Mouse (Mus musculus) thymus, postnatal 4 days (tissue): ENCODE results near the gene Stx16.

ENCODE experiments used
- DNase-seq: peaks from one replicate; pipeline ENCODE4 v3.0.0; 2021

Stx16 gene

DNA sequence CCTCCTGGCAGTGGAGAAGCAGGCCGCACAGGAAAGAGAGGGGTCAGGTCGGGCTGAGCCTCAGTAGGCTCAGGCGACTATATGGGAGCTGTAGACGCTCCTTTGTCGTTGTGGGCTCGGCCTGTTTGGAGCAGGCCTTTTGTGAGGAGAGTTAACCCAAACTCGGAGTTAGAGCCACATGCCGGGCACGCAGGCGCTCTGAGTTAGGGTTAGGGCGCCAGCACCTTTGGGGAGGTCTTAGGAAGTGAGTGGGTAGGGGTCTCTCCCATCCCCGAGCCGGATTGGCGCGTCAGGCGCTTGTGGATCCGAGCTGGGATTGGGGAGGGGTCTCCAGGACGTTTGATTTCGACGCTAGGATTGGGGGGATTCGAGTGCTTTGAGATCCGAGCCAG, 321 bp downstream of the Stx16 start:
- no peak for DNase-seq

DNA sequence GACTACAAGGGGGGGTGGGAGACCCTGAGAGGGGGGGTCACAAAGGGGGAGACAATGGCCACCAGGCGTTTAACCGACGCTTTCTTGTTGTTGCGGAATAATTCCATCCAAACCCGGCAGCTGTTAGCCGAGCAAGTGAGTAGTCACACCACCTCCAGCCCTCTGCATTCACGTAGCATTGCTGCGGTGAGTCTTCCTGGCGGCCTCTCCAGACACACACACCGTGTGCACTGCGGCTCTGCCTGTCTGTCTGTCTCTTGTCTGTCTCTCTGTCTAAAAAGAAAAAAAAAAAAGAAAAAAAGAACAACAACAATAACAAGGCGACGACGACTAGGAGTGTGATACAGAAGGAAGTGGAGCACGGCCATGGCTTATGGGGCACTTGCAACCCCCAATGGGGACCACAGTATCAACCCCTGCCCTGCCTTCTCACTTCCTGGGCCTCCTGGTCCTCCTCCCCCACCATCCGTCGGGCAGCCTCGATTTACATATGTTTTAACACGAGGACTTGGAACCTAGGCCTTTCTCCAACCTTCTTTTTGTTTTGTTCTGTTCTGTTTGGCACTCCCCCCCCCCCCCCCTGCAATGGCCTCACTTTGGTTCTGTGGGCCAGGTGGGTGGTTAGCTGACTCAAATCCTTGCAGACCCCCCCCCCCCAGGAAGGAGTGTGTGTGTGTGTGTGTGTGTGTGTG, 1.0 kb downstream of the Stx16 start:
- DNase-seq: peak; percentile 71

DNA sequence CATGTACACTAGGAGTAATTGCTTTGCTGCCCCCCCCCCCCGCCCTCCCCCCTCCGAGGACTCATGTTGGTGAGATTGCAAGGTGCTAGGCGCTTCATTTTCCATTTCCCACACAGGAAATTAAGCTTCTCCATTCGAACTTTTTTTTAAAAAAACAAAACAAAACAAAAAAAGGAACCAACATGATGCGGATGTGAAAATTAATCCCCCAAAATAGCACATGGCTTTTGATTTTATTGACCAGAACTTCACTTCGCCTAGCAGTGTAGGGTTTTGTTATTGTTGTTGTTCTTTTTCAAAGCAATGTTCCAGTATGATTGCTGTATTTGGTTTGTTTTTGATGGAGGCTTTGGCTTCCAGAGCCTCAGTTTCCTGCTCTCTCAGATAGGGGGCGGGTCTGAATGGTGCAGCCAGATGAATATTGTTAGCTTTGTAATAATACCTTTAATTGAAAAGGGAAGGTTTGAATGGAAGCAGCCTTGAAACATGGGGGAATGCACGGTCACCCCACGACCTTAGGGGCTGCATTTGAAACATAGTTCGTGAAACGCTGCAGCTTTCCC, 1.7 kb downstream of the Stx16 start:
- peak; percentile 14 for DNase-seq

DNA sequence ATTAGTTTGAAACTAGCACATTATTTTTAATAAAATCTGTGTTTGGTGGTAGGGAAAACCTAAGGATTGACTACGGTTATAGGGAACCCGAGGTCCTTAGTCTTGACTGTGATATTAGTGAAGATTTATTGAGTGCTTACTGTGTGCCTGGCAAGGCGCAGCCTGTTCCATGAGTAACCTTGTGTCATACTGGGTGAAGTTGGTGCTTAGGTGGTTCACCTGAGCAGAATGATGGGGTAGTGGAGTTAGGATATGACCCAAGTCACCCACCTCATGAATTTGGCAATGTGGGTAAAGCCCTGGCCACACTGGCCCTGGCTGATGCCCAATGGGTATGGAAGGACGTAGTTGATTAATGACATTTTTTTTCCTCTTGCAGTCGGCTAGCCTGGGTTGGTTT, 5.7 kb downstream of the Stx16 start:
- DNase-seq: no peak

DNA sequence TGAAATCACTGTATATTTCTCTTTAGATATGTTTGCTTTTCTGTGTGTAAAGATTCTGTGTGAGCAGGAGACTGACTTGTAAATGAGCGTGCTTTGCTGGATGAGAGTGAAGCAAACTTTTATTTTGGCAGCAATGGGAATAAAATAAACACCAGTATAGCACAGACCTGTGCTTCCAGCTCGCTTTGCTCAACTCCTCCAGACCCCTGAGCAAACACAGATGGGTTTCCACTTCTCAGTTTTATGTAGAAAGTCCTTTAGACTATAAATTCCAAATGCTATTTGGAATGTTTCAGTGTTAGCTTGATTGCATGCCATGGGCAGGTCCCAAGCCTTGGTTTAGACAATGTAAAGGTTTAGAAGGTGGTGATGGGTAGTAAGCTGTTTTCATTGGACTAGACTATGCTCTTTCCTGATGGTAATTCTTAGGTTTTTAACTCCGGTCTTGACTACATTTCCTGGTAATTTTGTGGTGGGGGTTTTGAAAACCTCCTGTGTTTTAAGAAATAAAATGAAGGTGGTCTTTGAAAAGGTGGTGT, 6.3 kb downstream of the Stx16 start:
- no peak for DNase-seq

DNA sequence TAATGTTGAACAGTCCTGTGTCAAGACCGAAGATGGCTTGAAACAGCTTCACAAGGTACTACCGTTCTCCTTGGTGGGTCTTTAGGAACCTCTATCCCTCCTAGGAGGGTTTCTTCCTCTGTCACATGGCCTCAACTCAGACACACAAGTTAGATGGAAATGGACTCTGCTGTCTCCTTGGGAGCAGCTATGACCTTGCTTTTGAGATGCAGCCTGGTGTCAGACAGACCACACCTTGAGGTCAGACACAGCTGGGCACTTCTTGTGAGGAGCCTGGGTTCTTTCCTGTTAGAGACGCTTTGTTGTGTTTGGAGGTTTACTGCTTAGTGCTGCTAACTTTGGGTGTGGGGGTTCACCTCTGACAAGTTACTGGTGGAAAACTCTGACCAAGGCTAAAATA, 19.0 kb downstream of the Stx16 start:
- no peak for DNase-seq

DNA sequence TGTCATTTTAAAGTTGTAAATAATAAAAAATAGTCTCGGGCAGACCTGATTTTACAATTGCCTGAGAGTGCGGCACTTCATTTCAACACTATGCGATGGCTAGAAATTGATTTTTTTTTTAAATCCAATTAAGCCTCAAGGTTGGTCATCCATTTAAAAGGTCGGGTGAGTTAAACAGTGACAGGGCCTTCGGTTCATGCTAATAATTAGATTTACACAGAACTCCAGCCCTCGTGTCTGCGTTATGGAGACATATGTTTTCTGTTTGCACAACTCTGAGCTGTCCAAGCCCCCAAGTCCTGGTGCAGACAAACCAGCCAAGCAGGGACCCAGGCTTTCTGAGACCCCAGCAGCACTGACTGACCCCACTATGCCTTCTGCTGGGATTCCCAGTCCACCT, 26.3 kb downstream of the Stx16 start:
- no peak for DNase-seq

DNA sequence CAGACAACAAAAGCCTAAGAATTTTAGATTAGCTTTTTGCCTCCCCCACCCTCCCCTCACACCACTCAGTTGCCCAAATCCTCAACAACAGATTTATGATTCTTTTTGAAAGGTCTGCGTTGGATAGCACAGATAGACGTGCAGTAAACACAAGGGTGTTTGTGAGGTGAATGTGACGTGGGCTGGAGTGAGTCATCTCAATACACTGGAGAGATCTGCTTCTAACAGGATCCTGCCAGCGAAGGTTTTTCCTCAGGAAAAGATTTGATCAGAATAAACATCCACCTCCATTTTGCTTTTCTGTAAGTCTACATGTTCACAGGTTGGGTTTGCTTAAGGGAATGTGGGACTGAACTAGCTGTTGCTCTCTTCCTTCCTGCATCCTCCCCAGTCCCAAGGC, 27.4 kb downstream of the Stx16 start:
- no peak for DNase-seq

DNA sequence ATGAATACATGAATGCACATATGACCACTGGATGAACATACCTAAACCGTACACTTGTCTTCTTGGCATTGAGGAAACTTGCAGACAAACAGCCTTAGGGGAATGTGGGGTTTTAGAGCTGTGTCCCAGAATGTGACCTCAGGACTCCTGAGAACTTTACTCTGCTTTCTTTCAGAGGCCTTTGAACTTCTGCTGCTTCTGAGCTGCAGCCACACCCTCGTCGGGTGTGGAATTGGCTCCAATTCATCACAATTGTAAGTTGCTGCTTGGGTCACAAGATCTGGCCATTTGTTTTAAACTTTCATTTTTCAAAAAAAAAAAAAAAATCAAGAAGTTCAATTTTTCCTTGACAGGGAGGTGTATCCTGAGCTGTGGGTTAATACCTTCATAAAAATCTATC, 31.3 kb downstream of the Stx16 start:
- no peak for DNase-seq

DNA sequence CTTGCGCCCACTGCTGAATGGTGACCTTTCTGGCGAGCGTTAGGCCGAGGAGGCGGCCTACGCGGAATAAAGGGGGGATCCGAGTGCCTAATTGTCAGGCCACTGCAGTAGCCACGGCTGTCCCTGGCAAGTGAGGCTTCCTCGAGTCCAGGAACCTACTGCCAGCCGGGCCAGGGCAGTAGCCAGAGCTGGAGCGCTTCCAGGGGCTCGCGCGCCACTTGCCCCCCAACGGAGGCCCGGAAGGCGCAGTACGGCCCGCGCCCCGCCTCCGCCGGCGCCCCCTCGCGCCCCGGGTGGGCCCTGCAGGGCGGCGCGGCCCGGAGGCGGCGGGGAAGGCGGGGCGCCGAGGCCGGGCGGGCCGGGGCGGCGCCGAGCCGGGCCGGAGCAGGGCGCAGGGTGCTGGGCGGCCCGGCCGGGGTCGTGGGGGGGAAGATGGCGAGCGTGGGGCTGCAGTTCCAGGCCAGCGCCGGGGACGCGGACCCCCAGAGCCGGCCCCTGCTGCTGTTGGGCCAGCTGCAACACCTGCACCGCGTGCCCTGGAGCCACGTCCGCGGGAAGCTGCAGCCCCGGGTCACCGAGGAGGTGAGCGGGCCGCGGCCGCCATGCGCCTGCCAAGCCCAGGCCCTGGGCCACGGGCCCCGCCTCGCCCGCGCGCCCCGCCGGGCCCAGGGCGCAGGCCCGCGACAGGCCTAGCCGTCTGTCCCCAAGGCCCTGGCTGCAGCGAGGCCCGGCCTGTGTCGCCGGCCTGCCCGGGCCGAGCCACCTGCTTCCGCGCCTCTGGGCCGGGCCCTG, 34.1 kb downstream of the Stx16 start, which contains the start of gene Npepl1:
Gene Npepl1 (plus strand): TSS at position 359 of the 792 bp plus-strand sequence.
- DNase-seq: peak; percentile 85

DNA sequence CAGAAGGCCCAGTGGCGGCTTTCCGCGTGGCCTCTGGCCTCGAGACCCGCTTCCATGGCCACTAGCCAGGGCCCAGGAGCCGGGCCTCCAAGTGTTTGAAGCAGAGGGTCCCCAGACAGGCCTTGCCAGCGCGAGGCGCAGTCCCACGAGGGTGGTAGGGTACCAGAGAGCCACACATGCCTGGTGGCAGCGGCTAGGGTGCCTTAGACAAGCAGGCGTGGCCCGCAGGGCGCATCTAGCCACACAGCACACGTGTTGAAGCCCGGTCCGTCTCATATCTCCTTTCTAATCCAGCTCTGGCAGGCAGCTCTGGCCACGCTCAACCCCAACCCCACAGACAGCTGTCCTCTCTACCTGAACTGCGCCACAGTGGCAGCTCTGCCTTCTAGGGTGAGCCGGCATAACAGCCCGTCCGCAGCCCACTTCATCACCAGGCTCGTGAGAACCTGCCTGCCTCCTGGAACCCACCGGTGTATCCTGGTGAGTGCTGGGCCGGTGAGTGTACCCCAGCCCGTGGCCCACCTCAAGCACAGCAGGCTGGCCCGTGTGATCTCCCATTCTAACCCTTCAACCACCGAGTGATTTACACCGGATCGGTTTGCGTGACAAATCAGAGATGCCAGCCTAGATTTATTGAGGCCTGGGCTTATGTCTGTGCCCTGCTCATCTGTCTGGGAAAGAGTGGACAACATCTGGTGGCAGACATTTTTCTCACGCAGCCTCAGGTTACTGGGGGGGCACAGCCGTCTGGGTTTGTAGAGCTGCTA, 34.9 kb downstream of the Stx16 start:
- peak; percentile 67 for DNase-seq

DNA sequence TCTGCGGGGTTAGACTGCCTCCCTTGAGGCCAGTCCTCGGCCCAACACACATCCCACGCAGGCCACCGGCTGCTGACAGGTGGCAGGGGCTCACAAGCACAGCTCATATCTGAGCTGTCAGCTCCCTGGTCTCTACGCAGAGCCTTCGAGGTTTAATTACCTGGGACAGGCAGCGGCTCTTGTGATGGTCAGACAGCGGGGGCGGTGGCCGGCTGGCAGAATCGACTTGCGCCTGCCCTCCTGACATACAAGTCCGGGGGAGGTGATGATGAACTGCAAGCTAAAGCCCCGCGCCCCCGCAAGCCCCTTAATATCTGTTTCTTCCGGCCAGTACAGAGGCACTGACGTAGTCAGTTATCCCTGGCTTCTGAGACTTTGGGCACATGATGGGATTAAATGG, 36.8 kb downstream of the Stx16 start:
- no peak for DNase-seq

DNA sequence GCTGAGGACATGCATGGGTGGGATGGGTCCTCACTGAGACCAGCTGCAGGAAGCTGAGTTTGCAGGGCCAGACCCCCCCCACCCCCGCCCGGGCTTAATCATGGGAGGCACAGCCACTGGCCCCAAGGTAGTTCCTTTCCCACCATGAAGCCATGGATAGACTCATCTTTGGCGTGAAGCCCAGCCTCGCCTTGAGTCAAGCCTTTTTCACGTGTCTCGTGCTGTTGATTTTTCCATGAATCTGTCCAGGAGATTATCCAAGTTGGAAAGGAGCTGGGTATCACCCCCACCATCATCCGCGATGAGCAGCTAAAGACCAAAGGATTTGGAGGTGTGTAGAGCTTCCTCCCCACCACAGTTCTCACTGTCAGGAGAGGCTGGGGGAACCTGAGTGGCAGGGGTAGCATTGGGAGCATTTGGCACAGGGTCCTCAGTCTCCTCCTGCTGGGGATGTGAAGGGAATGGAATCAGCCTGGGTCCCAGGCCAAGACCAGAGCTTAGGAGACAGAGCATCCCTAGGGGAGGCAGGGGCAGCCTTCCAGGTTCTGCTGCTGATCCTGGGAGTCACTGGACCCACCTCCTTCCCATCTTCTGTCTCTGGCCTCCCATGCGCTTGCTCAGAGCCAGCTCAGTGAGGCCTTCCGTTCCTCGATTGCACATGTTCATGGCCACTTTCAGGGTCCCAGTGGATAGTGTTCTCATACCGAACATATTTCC, 38.2 kb downstream of the Stx16 start:
- no peak for DNase-seq

DNA sequence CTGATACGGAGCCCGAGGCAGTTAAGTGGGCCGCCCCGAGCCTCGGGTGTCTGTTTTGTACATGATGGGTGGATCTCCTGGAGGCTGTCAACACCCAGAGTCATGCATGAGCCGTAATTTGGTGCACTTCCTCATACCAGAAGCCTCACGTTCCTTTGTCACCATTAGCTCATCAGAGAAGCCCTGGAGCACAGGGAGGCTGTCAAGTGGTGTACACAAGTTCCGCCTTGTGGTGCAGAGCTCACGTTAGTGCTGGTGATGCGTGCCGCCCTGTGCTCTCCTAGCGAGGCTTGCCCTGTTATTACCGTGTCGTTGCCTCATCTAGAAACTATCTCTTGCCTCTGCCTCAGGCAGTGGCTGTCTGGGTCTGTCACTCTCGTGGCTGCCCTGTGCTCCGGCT, 40.8 kb downstream of the Stx16 start:
- DNase-seq: no peak

DNA sequence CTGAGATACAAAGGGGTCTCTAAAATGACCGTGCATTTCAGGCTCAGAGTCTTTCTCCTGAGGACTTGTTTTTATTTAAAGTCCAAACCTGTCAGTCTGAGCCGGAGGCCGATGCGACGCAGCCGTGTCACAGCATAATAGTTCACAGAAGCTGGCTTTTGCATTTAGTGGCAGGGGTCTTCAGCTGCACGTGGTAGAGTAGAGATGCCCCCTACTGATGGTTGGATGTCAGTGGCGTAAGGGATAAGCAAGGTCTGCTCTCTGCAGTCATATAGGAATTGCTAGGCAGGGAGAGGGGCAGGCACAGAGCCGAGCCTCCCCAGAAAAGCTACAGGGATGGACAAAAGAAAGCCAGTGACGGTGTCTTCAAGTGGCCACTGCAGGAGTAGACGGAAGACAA, 42.0 kb downstream of the Stx16 start:
- DNase-seq: no peak

DNA sequence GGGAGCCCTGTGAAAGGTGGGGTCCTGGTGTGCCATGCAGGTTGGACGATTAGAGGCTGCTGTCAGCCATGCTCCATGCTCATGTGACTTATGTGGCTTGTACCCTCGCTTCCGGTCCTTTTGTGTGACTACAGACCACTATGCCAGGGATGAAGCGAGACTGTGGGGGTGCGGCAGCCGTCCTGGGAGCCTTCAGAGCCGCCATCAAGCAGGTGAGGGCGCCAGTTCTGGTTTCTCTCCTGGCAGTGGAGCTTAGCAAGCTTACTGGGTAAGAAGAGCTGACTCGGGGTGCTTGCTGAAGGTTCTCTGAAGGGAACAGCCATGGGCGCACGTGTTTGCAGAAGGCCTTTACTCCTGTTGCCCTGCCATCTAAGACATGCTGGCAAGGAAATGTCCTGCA, 43.2 kb downstream of the Stx16 start:
- no peak for DNase-seq

DNA sequence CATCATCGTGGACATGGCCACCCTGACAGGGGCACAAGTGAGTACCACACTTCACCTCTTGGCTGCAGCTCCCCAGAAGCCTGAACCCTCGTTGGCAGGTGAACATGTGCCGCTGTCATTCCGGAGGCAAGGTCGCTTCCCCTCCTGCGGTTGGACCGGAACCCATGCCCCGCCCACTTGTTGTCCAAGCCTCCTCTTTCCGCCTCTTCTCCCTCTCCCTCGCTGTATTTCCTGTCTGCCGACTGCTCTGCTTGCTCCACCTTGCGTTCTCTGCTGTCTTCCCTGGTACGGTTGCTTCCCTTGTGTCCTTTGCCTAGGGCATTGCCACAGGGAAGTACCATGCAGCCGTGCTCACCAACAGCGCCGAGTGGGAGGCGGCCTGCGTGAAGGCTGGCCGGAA, 44.5 kb downstream of the Stx16 start:
- no peak for DNase-seq

DNA sequence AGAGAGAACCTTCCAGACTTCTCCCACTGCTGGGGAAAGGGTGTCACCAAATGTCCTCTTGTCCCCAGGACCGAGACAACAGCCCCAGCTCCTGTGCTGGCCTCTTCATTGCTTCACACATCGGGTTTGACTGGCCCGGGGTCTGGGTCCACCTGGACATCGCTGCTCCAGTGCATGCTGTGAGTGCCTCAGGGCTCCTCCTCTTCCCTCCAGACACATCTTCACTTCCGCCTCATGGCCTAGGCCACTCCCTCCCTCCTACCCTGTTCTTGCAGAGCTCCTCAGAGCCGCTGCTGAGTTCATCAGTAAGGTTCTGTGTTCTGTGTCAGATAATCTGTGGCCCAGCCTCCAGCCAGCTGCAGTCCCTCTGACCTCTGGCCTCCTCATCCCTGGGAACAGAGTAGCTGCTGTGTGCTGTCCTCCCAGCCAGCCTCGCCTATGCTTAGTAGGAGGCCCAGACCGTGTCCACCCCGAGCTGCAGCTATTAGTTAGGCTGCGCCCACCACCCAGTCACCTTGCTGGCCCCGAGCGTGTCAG, 45.4 kb downstream of the Stx16 start:
- no peak for DNase-seq

DNA sequence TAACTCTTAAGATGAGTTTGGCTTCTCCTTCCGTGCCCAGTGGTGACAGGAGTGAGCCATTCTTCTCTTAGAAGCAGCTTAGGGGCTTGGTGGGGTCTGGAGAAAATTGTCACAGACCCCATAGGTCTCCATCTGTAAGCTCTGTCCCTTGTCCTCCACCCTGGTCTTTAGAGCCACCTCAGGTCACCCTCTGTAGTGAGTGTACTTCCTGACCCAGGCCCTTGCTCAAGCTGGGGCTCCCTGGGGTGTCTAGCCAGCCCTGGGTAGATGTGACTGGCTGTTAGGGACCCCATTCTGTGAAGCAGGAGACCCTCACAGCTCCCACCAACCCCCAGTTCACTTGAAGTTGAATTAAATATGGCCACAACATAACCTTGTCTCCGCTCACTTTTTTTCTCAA, 46.2 kb downstream of the Stx16 start:
- DNase-seq: no peak

DNA sequence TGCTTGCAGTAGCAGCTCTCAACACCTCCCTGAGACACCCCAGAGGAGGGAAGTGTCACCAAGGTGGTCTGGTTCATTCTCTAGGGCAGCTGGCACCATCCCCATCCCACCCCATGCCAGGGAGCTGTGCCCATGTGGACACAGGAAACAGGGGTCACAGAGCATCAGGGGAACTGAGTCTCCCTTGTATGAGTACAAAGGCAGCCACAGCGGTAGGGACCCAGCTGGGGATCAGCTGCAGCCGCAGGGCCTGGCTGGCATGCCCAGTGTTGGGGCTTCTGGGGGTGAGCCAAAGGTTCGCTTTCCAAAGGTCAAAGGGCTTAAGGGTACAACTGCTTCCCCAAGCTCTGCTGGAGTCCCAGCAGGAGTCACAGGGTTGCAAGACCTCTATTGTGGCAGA, 47.6 kb downstream of the Stx16 start:
- no peak for DNase-seq

DNA sequence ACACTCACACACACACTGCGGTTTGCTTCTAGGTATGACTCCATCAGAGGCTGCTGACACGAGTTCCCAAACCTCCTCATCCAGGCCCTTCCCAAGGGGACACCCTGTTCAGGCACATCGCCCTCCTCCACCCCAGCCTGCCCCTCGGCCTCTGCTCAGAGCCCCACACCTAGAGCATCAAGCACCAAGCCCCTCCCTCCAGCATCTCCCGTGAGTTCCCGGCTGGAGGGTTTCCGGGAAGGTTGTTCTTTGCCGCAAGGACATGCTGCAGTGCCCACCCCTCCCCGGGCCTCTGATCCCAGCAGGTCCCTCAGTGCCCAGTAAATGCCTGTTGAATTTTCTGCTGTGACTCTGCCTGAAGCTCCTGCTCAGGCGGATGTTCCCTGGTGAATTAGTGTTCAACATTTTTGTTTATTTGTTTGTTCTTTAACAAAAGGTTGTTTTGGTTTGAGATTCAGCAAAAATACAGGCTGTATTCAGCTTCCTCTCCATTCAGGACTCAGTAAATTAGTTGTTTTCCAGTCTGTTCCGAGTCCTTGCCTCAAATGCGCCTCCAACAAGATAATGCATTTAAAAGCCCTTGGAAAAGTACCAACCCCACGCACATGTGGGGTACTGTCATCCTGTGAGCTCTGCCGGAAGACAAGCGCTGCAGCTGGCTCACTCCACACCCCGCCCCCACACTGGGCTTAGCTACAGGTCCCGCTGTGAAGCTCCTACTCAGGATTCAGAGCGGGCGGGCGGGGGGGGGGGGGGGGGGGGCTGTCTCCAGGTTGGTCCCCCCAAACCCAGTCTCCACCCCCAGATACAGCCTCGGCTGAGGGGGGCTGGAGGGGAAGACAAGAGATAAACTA, 50.6 kb downstream of the Stx16 start:
- DNase-seq: peak; percentile 82
